Mouse (Mus musculus) hindbrain, embryonic 16.5 days (tissue): Measurements from ENCODE around the gene Spata31d1a. TPM values are rescaled to one million over a fixed set of nuclear protein-coding genes. Genes with fewer than 3 reads are reported as not detected.

Experiments used
- ATAC-seq: fragments of 200-750 bp; cut with Nextera tagmentation; 2 replicates; pipeline ENCODE4 v1.8.0; 2017; ENCODE audit warnings: moderate TSS enrichment, moderate library complexity
- H3K27ac ChIP-seq: fragments of 300-500 bp; sonication (generic); 2 replicates; pipeline ENCODE4 v1.5.1; 2014; ENCODE audit warnings: low read depth, mild to moderate bottlenecking, control low read depth, low read length, moderate library complexity
- H3K27me3 ChIP-seq: fragments of 300-500 bp; sonication (generic); replicated peaks from 2 replicates; pipeline ENCODE4 v1.6.1; 2014; ENCODE audit warnings: low read length; ENCODE audit not compliant: control insufficient read depth, insufficient read depth
- H3K36me3 ChIP-seq: fragments of 300-500 bp; sonication (generic); 2 replicates; pipeline ENCODE4 v1.6.1; 2014; ENCODE audit warnings: mild to moderate bottlenecking, low read length, moderate library complexity, mixed read lengths; ENCODE audit not compliant: control insufficient read depth, insufficient read depth
- H3K4me1 ChIP-seq: fragments of 300-500 bp; sonication (generic); 2 replicates; pipeline ENCODE4 v1.6.1; 2014; ENCODE audit warnings: low read depth, low read length; ENCODE audit not compliant: control insufficient read depth, insufficient read depth
- H3K4me2 ChIP-seq: fragments of 300-500 bp; sonication (generic); 2 replicates; pipeline ENCODE4 v1.6.1; 2014; ENCODE audit warnings: mild to moderate bottlenecking, low read length, control low read depth, moderate library complexity
- H3K4me3 ChIP-seq: fragments of 300-500 bp; sonication (generic); 2 replicates; pipeline ENCODE4 v1.5.1; 2014; ENCODE audit warnings: mild to moderate bottlenecking, low read length, control low read depth, moderate library complexity
- H3K9ac ChIP-seq: fragments of 300-500 bp; sonication (generic); 2 replicates; pipeline ENCODE4 v1.6.1; 2014; ENCODE audit warnings: low read depth, mild to moderate bottlenecking, control low read depth, low read length, moderate library complexity
- H3K9me3 ChIP-seq: fragments of 300-500 bp; sonication (generic); 2 replicates; pipeline ENCODE4 v1.6.1; 2014; ENCODE audit warnings: mild to moderate bottlenecking, low read length, moderate library complexity; ENCODE audit not compliant: control insufficient read depth
- WGBS: fragments of 180-500 bp; shearing (Covaris S2); extraction: QIAGEN DNeasy Blood & Tissue Kit; methylation state at CpG from one replicate; pipeline ENCODE4 v1.1.7; 2014; 5-methylcytosine and 5-hydroxymethylcytosine counted together
- polyA plus RNA-seq: library from polyadenylated mRNA; unstranded; fragments of >200 nt; fragmentation: Nextera tagmentation; extraction: Ambion mirVana; gene quantifications from 2 replicates; pipeline ENCODE4 v1.2.1, GENCODE M21; 2015

Gene Spata31d1a
- polyA plus RNA-seq, 1 experiment from 2014 or later, result not detected

DNA sequence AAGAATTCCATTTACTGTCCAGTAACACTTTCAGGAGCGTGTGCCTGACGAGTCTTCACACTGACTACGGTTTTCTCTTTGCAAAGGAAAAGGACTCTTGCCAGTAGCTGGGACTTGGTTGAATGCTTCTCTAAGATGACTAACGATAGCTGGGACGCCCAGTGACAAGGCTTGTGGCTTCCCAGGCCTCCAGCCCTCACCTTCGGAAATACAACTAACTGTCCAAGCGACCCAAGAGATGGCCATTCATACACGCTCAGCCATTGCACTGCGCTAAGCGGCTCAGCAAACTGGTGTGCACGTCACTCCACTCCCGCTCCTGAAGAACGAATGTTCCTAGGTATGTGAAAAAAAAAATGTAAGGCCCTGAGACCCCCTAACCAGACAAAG is 35.4 kb downstream of the Spata31d1a start:
- no peaks in the 10 kb centered on the region for H3K36me3 ChIP-seq
- peaks cover 11% of the 10 kb centered on the region for H3K4me1 ChIP-seq
- WGBS, result under 1% methylated on average over 13 of the region's 13 CpGs
- peak overlapping the region; percentile 2; the same call in 1 of the 2 replicates for H3K27ac ChIP-seq
- no peaks in the 10 kb centered on the region for H3K27me3 ChIP-seq
- no peaks in the 10 kb centered on the region for H3K9me3 ChIP-seq
- peak overlapping the region; percentile 84 for H3K4me3 ChIP-seq
- 0 out of 2 replicates have a peak, but pooled peaks have one; percentile 31 for ATAC-seq
- peak overlapping the region; percentile 90 for H3K9ac ChIP-seq
- peak overlapping the region; percentile 62 for H3K4me2 ChIP-seq

DNA sequence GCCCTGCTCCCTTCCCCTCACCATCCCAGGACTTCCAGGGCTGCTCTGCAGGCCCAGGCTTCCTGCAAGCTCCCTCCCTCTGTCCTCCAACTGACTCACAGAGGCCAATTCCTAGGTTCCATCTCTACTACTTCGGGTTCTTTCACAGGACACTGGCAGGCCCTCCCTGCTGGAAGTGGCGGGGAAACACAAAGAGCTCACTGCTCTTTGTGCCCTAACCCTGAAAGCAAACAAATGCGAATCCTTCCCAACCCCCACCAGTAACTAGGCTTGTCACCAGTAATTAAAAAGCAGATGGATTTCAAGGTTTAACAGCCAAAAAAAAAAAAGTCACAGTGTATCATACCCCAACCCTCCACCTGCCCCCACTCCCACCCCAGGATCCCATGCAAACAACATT is 35.9 kb downstream of the Spata31d1a start:
- Histone ChIP-seq H3K4me3 (peak overlapping the region; percentile 84), H3K27me3 (no peaks in the 10 kb centered on the region), H3K9ac (peak overlapping the region; percentile 50), H3K9me3 (no peaks in the 10 kb centered on the region), H3K4me1 (peaks cover 11% of the 10 kb centered on the region), H3K4me2 (peak overlapping the region; percentile 62), H3K36me3 (no peaks in the 10 kb centered on the region), H3K27ac (no peak overlapping the region)
- ATAC-seq, result no peak
- 6% methylated on average over 3 of the region's 3 CpGs for WGBS

DNA sequence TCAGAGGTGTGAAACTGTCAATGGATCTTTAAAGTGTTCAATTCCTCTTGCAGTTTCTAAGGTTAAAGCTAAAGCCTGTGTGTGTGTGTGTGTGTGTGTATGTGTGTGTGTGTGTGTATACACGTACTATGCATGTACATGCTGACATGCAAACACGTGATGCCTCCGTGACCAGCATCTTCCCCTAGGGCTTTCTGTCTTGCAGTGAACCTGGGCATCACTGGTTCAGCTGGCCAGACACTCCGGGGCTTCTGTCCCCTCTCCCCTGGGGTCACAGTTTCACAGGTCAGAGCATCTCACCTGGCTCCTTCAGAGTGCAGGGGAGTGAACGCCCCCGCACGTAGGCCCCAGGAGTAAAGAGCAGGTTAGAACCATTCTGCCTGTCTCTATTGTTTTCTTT is 36.5 kb downstream of the Spata31d1a start:
- WGBS, result 15% methylated on average over 7 of the region's 7 CpGs

DNA sequence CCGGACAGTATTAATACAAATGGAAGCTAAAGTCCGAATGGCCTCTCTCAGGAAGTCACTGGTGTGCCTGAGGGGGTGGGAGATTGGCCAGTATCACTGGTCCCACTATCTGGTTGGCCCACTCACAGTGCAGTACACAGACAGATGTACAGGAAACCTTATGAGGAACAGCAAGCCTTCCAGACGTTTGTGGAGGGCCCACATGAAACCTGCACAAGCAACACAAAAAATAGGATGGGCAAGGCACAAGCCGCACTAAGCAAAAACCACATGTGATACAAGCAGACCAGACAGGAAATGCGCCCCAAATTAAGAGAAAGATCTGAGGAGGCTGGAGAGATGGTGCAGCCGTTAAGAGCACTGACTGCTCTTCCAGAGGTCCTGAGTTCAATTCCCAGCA is 37.9 kb downstream of the Spata31d1a start:
- no peak overlapping the region for H3K4me2 ChIP-seq
- no peak overlapping the region for H3K9ac ChIP-seq
- no peak for ATAC-seq
- H3K4me1 ChIP-seq, result peaks cover 11% of the 10 kb centered on the region
- WGBS, result 63% methylated on average over 6 of the region's 6 CpGs
- H3K27me3 ChIP-seq, result no peaks in the 10 kb centered on the region
- H3K36me3 ChIP-seq, result no peaks in the 10 kb centered on the region
- no peak overlapping the region for H3K4me3 ChIP-seq
- no peak overlapping the region for H3K27ac ChIP-seq
- H3K9me3 ChIP-seq, result no peaks in the 10 kb centered on the region

More for the DNA sequence above, 36.5 kb downstream of the Spata31d1a start:
- Histone ChIP-seq H3K4me1 (peaks cover 11% of the 10 kb centered on the region), H3K4me3 (no peak overlapping the region), H3K9ac (peak overlapping the region; percentile 56; the same call in 1 of the 2 replicates), H3K36me3 (no peaks in the 10 kb centered on the region), H3K9me3 (no peaks in the 10 kb centered on the region), H3K4me2 (peak overlapping the region; percentile 50), H3K27me3 (no peaks in the 10 kb centered on the region), H3K27ac (no peak overlapping the region)
- ATAC-seq, result no peak

DNA sequence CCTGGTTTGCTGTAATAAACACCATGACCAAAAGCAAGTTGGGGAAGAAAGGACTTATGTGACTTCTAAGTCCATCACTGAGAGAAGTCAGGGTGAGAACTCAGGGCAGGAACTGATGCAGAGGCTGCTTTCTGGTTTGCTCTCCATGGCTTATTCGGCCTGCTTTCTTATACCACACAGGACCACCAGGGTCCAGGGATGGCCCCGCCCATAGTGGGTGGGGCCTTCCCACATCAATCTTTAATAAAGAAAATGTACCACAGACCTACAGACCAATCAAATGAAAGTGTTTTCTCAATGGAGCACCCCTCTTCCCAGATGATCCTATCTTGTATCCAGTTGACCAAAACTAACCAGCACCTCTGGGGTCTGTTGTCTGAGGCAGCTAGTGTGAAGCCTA is 38.6 kb downstream of the Spata31d1a start:
- WGBS, result 49% methylated on average over 2 of the region's 2 CpGs

DNA sequence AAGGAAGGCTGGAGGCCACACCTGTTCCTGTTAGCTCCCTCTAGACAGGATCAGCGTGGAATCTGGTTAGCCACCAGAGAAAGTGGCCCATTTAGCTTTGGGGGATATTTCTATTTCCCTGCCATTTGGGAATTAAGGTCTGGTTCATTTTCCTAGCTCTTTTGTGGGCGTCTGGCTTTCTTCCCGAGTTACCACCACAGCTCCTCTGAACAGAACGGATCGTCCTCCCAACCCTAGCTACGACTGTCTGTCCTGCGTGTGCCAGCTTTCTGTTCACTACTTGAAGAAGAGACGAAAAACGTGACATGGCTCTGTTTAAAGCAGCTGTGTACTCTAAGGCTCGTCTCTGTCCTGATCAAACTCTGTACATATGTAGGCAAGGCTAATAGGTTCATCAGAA is 40.2 kb downstream of the Spata31d1a start:
- no peaks in the 10 kb centered on the region for H3K36me3 ChIP-seq
- 73% methylated on average over 10 of the region's 10 CpGs for WGBS
- H3K9ac ChIP-seq, result no peak overlapping the region
- no peaks in the 10 kb centered on the region for H3K27me3 ChIP-seq
- peaks cover 11% of the 10 kb centered on the region for H3K4me1 ChIP-seq
- no peaks in the 10 kb centered on the region for H3K9me3 ChIP-seq
- no peak overlapping the region for H3K4me2 ChIP-seq
- no peak overlapping the region for H3K27ac ChIP-seq
- H3K4me3 ChIP-seq, result no peak overlapping the region
- no peak for ATAC-seq

More for the DNA sequence above, 38.6 kb downstream of the Spata31d1a start:
- no peak overlapping the region for H3K9ac ChIP-seq
- H3K4me1 ChIP-seq, result peaks cover 11% of the 10 kb centered on the region
- H3K4me3 ChIP-seq, result no peak overlapping the region
- H3K9me3 ChIP-seq, result no peaks in the 10 kb centered on the region
- no peaks in the 10 kb centered on the region for H3K27me3 ChIP-seq
- H3K36me3 ChIP-seq, result no peaks in the 10 kb centered on the region
- no peak overlapping the region for H3K27ac ChIP-seq
- no peak for ATAC-seq
- no peak overlapping the region for H3K4me2 ChIP-seq

DNA sequence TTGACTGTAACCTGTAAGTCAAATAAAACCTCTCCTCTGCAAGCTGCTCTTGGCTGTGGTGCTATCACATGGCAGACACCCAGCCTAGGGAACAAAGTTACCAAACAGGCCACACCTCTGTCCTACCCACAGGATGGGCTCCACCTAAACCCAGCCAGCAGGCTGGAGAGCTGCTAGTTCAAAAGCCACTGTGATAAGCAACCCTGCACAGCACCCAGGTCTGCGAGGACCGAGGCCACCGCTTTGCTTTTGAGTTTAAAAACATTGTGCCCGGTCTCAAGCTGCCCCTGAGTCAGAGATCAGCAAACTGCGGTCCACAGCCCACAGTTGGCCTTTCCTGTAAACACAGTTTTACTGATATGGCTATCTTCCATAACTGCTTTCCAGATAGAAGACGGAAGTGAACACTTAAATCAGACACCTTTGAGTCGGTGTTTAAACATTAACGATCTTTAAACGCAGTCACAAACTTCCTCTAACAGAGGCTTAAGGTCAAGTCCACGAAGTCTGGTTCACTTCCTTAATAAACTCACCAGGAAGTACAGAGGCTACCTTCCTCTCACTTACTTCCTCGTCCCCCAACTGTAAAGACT is 41.5 kb downstream of the Spata31d1a start:
- WGBS, result 84% methylated on average over 11 of the region's 11 CpGs

DNA sequence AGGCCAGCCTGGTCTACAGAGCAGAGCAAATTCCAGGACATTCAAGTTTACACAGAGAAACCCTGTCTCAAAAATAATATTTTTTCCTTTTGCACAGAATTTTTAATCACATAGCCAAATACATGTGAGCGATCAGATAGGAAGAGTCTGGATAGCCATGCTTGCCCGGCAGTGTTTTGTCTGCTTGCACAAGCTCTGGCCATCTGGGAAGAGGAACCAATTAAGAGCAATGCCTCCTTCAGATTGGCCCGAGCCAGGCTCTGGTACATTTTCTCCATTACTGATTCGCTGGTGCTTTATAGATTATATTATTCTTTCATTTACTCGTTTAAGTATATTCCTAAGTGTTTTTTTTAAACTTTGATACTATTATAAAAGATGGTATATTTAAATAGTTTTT is 42.4 kb downstream of the Spata31d1a start:
- Histone ChIP-seq H3K27ac (no peak overlapping the region), H3K36me3 (no peaks in the 10 kb centered on the region), H3K4me2 (no peak overlapping the region), H3K27me3 (no peaks in the 10 kb centered on the region), H3K4me1 (no peaks in the 10 kb centered on the region; the same call in none of the 2 replicates), H3K4me3 (no peak overlapping the region), H3K9me3 (no peaks in the 10 kb centered on the region), H3K9ac (no peak overlapping the region)
- 73% methylated on average over 5 of the region's 5 CpGs for WGBS
- no peak for ATAC-seq

More for the DNA sequence above, 41.5 kb downstream of the Spata31d1a start:
- H3K36me3 ChIP-seq, result no peaks in the 10 kb centered on the region
- ATAC-seq, result no peak
- peaks cover 5% of the 10 kb centered on the region for H3K4me1 ChIP-seq
- H3K27ac ChIP-seq, result no peak overlapping the region
- no peaks in the 10 kb centered on the region for H3K27me3 ChIP-seq
- no peak overlapping the region for H3K4me2 ChIP-seq
- no peak overlapping the region for H3K9ac ChIP-seq
- no peak overlapping the region for H3K4me3 ChIP-seq
- no peaks in the 10 kb centered on the region for H3K9me3 ChIP-seq

DNA sequence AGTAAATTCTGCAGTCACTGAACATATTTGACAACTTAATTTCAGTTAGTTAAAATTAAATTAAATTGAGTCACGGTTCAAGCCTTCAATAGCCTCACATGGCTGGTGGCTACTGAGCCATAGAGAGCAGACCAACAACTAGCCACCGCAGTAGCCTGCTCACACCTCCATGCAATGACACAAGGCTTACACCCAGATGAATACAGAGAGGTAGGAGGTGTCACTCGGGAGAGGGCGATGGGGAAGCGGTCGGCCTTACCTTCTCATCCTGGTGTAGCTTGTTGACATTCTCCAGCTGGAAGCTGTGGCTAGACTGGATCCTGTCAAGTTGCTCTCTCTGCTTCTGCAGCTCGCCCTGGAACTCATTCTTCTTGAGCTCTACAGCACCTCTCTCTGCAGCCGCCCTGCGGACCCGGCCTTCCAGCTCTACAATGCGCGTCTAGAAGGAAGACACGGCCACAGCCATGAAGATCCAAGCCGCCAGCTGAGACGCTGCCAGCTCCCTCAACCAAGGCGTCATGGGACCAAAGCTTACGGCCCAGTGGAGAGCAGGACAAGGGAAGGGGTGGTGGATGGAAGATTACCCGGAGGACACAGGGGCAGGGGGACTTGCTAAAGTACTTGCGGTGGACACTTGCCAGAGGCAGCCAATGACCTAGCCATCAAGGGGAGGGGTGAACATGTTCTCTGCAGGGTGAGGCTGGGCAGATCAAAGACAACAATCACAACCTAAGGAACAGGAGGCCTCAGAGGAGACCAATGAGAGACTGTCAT is 46.0 kb downstream of the Spata31d1a start:
- Histone ChIP-seq H3K36me3 (no peaks in the 10 kb centered on the region), H3K4me2 (no peak overlapping the region), H3K9me3 (no peaks in the 10 kb centered on the region), H3K9ac (no peak overlapping the region), H3K27ac (no peak overlapping the region), H3K27me3 (no peaks in the 10 kb centered on the region), H3K4me1 (no peaks in the 10 kb centered on the region; the same call in 1 of the 2 replicates), H3K4me3 (no peak overlapping the region)
- WGBS, result 93% methylated on average over 19 of the region's 19 CpGs
- ATAC-seq, result no peak
